Mouse (Mus musculus): ENCODE data around the gene Prr29. TPM values are rescaled to one million over a fixed set of nuclear protein-coding genes. Genes with fewer than 3 reads are reported as not detected.

Prr29 gene
- total RNA-seq, 2 experiments from 2014 or later, result not detected

DNA sequence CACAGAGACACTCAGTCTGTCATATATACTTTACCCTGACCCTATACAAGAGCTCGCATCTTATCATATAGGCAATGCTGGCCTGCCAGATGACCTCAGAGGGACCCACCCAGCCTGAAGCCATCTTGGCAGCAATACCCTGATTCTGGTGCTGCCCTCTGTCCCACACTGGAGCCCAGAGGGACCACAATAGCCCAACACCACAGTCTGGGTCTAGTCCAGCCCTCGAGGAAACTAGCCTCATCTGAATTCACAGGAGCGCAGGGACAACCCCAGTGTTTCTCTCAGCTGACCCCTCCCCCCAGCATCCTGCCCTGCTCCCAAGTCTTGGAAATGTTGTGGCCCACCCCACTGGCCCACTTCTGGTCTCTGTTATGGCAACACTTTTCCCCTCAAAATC lies 14.0 kb upstream of the Prr29 start:
- DNase-seq (ENCODE audit: extremely low spot score in 1 of 2, low spot score in 2 of 2), result no peak
- intact Hi-C loops (cut with DNase I), result no loop called here

DNA sequence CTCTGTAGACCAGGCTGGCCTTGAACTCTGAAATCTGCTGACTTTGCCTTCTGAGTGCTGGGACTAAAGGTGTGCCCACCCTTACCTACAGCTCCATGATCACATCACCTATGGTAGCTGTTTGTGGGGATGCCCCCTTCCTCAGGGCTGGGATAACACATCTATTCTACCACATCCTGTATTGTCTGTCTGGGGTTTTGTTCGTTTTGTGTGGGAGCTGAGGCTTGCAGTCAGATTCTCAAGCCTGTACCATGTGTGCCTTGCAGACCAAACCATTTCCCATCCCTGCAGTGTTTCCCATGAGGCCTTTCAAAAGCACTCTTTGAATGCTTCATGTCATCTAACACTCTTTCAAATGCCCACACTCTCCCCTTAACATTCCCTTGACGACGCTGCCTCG lies 13.3 kb upstream of the Prr29 start:
- intact Hi-C loops (cut with DNase I), result no loop called here

GRCm38 (mm10) chr11:106353188-106353587 lies 12.1 kb upstream of the Prr29 start, which contains the start of gene Scn4a:
Gene Scn4a (minus strand): TSS chr11:106353288.
- DNase-seq (ENCODE audit: extremely low spot score in 1 of 2, low spot score in 2 of 2), result no peak
- intact Hi-C loops (cut with DNase I), result no loop called here

More for the DNA sequence above, 13.3 kb upstream of the Prr29 start:
- no peak for DNase-seq (ENCODE audit: extremely low spot score in 1 of 2, low spot score in 2 of 2)

DNA sequence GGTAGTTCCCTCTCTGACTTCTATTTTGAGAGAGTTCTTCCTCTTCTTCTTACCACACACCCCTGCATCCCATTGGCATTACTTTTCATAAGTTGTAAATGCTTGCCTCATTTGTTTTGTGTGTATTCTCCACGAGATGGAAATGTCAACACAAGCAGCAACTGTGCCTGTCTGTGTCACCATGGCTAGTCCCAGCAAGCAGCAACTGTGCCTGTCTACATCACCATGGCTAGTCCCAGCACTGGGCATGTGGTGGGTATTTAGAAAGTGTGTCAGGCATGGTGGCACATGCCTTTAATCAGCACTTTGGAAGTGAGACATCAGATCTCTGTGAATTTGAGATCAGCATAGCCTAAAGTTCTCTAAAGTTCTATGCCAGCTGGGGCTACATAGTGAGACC lies 11.1 kb upstream of the Prr29 start:
- intact Hi-C loops (cut with DNase I), result no loop called here
- DNase-seq (ENCODE audit: extremely low spot score in 1 of 2, low spot score in 2 of 2), result no peak

- intact Hi-C loops (cut with DNase I), result no loop called here
- no peak for DNase-seq (ENCODE audit: extremely low spot score in 1 of 2, low spot score in 2 of 2)
These were observed 9.7 kb upstream of the Prr29 start for GRCm38 (mm10) chr11:106355382-106356128.

DNA sequence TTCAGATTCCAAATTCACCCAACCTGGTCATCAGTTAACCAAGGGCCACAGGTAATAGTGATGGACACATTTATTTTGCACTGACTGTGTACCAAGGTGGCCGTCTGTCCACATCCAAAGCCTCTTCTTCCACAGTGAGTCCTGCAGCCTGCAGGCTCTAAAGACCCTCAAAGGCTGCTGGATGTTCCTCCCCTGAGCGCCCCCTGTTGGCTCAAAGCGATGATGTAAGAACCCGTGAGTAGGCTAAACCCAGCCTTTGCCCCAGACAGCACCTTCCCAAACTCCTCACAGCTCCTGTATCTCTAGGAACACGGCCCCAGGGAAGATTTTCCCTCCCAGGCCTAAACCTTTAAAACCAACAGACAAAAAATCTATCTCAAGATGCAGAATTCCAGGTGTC lies 5.9 kb upstream of the Prr29 start:
- DNase-seq (ENCODE audit: extremely low spot score in 1 of 2, low spot score in 2 of 2), result no peak
- intact Hi-C loops (cut with DNase I), result no loop called here

GRCm38 (mm10) chr11:106364712-106365111 lies 560 bp upstream of the Prr29 start:
- intact Hi-C loops (cut with DNase I), result loop anchor here (5.0 kb wide), 1 partner anchor 32 kb away; no protein-coding TSS in a partner anchor
- DNase-seq (ENCODE audit: extremely low spot score in 1 of 2, low spot score in 2 of 2), result peak in 1 of 2 experiments; percentile 58

GRCm38 (mm10) chr11:106366316-106366715 lies 1.0 kb downstream of the Prr29 start:
- peak; percentile 65 to 89 for DNase-seq (ENCODE audit: extremely low spot score in 1 of 2, low spot score in 2 of 2)
- intact Hi-C loops (cut with DNase I), result loop anchor here (5.0 kb wide), 1 partner anchor 34 kb away; no protein-coding TSS in a partner anchor

DNA sequence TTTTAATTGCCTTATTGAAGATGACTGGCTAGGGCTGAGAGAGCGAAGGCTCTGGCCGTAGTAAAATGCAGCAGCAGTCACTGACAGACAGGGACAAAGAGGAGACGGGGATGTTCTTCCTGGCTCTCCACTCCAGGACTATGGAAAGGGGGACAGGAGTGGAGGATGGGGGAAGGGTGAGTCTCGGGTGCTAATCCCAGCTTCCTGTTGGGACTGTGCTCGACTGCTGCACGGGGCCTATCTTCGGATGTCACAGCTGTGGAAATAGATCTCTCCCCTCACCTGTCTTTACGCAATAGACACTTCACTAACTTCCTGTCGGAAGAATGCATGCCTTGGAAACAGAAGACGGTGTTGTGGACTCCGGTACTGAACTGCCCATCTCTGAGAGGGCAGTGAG lies 8.7 kb downstream of the Prr29 start:
- no peak for DNase-seq (ENCODE audit: extremely low spot score in 1 of 2, low spot score in 2 of 2)
- intact Hi-C loops (cut with DNase I), result no loop called here

DNA sequence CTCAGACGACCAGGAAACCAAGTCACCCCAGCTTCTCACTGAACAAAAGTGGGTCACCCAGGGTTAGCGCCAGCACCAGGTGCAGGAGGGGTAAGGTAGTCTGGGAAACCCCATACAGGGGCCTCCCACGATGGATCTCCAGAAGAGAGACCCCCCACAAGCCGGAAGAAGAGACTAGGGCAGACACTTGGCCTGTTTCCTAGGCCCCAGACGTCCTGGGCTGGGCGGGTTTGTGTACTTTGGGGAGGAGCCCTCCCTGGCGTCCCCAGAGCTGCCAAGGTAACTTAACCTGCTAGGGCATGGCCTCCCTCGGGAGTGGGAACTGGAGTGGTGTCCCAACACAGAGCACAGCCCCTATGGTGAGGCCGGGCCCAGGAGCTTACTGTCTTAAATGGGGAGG lies 9.3 kb downstream of the Prr29 start:
- DNase-seq (ENCODE audit: extremely low spot score in 1 of 2, low spot score in 2 of 2), result no peak
- intact Hi-C loops (cut with DNase I), result no loop called here

DNA sequence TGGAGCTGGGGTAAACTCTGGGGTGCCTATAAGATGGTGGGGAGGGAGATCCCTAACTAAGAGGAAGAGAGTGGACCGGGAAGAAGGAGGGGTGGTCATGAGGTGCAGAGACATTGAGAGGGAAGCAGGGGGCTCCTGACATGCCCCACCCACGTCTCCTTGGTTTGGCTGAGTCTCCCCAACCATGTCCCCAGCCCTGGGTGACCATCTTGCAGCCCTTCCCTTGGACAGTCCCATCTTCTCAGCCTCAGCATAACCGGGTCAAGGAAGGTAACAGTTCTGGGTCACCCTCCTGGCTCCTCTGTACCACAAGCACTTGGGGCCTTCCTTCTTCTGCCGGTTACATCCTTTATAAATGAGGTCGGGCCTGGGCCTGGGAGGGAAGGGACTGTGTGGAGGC lies 9.7 kb downstream of the Prr29 start:
- no peak for DNase-seq (ENCODE audit: extremely low spot score in 1 of 2, low spot score in 2 of 2)
- intact Hi-C loops (cut with DNase I), result no loop called here

DNA sequence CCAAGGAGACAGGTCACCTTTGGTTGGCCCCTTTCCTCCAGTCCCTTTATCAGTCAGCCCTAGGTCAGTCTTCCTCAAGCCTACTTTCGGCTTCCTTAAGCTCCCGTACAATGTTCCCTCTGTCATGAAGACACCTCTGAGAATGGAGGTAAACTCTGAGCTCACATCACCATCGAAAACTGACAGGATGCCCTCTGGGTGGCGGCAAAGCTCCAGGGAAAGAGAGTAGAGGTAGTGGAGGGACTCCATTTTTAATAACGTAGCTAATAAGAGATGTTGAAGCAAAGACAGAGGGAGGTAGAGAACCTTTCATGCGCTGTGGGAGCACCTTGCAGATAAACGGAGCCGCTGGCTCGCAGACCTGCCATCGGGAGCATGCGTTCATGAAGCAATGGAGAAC lies 15.7 kb downstream of the Prr29 start:
- intact Hi-C loops (cut with DNase I), result no loop called here
- no peak for DNase-seq (ENCODE audit: extremely low spot score in 1 of 2, low spot score in 2 of 2)

DNA sequence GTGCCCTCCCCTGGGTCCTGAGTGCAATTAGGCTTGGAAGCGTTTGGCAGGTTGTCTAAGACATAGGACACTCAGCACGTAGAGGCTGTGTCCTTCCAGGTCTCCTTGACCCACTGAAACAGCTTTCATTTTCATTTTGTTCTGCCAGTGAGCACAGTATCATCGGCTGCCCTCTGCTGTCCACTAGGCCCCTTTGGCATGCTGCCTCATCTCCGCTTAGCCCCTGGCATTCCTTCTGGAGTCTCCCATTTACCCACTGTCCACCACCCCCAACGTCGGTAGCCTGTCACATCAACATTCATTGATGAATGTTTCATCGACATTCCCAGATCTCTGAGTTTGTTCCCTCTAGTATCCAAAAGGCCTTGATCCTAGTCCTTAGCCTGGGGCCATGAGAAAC lies 16.6 kb downstream of the Prr29 start:
- no peak for DNase-seq (ENCODE audit: extremely low spot score in 1 of 2, low spot score in 2 of 2)
- intact Hi-C loops (cut with DNase I), result no loop called here

- intact Hi-C loops (cut with DNase I), result no loop called here
- no peak for DNase-seq (ENCODE audit: extremely low spot score in 1 of 2, low spot score in 2 of 2)
These were observed 17.2 kb downstream of the Prr29 start for GRCm38 (mm10) chr11:106382424-106382823.

DNA sequence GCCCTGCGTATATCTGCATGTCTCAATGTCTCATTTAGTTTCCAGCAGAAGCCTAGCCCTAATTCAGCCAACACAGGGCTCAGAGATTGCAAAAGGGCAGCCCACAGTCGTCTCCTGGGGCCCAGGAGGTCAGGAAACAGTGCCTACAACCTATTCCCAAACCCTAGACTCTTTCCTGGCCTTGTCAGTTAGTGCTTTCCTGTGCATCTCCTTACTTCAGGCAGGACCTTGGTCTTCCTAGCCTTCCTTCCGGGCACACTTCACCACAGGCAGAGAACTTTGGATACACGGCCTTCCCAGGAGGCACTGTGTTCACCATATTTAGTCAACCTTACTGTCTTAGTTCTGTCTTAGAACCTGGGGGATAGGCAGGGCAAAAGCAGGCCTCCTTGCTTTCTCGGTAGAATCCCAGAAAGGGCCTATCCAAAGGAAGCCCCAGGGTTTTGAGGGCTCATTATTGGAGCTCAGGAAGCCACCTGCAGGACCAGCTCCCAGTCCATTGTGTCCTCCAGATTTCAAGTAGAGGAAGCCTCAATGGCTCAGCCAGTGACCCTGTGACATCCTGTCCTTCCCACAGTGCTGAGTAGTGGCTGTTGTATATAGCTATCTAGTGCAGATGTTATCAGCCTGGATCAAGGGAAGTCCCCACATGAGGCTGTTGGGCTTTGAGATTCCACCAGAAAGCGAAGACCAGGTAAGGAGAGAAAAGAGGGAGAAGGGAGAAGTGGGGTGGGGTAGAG lies 17.9 kb downstream of the Prr29 start:
- intact Hi-C loops (cut with DNase I), result no loop called here
- no peak for DNase-seq (ENCODE audit: extremely low spot score in 1 of 2, low spot score in 2 of 2)

DNA sequence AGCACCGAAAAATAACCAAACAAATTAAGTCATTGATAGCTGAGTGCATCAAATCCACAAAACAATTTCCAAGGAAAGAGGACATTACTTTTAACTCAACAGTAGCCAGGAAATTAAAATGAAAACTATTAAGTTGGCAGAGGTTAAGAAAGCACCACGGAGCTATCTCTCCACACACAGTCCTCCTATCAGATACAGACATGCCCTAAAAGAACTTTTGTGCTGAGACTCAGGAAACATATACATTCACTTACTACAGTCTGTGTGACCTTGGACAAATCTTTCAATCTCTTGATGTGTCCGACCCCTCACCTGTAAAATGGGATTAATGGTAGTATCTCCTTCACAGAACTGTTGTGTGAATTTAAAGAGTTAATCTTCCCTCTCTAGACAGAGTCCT lies 21.1 kb downstream of the Prr29 start:
- intact Hi-C loops (cut with DNase I), result no loop called here
- DNase-seq (ENCODE audit: extremely low spot score in 1 of 2, low spot score in 2 of 2), result no peak

DNA sequence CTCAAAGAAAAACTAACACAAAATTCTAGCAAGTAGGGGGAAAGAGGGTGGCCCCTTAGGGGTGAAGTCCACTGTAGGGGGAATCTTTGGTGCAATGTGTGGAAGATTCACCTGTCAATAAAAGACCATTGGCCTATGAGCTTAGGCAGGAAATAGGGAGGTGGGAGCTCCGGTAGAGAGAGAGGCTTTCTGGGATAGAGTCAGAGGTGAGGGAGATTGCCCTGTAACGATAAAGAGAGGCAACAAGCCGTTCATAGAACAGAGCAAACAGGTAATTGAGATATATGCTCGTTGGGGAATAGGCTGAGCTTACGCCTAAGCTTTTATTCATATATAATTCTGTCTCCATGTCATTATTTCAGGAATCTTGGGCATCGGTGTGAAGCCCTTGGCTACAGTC lies 21.7 kb downstream of the Prr29 start:
- DNase-seq (ENCODE audit: extremely low spot score in 1 of 2, low spot score in 2 of 2), result no peak
- intact Hi-C loops (cut with DNase I), result no loop called here

DNA sequence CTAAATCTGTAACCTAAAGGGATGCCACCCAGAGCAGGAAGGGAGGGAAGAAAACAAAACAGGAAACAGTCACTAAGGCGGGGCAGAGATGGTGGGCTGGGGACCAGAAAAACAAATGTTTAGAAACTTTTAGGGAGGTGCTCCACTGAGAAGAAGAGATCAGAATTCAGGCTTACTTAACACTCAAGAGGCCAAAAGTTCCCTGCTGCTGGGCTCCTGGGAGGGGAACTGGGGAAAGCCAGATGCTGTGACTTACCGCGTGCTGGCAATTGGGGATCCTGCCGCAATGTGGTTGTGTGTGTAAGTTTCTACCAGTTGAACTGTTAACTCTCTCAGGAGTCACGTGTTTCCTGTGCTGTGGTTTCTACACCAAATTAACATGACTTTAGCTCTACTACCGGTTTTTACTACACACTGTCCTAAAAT lies 22.5 kb downstream of the Prr29 start, which contains the start of gene Icam2:
Gene Icam2 (minus strand): TSS at position 285 of the 426 bp plus-strand sequence.
- no peak for DNase-seq (ENCODE audit: extremely low spot score in 1 of 2, low spot score in 2 of 2)
- intact Hi-C loops (cut with DNase I), result no loop called here

GRCm38 (mm10) chr11:106389611-106390010 lies 24.3 kb downstream of the Prr29 start:
- DNase-seq (ENCODE audit: extremely low spot score in 1 of 2, low spot score in 2 of 2), result no peak
- intact Hi-C loops (cut with DNase I), result loop anchor here (5.0 kb wide), 1 partner anchor 62 kb away; no protein-coding TSS in a partner anchor

DNA sequence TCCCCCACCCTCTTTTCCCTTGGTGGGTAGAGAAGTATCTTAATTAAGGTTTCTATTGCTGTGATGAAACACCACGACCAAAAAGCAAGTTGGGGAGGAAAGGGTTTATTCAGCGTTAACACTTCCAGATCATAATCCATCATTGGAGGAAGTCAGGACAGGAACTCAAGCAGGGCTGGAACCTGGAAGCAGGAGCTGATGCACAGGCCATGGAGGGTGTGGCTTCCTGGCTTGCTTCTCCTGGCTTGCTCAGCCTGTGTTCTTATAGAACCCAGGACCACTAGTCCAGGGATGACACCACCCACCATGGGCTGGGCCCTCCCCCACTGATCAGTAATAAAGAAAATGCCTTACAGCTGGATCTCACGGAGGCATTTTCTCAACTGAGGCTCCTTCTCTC lies 25.5 kb downstream of the Prr29 start:
- intact Hi-C loops (cut with DNase I), result loop anchor here (5.0 kb wide), 1 partner anchor 63 kb away; no protein-coding TSS in a partner anchor
- no peak for DNase-seq (ENCODE audit: extremely low spot score in 1 of 2, low spot score in 2 of 2)

All from left cerebral cortex, postnatal 10 days (tissue).